Mouse (Mus musculus) limb, embryonic 15.5 days (tissue): ENCODE data around the gene Pde11a. TPM values are rescaled to one million over a fixed set of nuclear protein-coding genes. Genes with fewer than 3 reads are reported as not detected.

Experiments used
- ATAC-seq: fragments of 200-750 bp; cut with Nextera tagmentation; 2 replicates; pipeline ENCODE4 v1.8.0; 2017; ENCODE audit warnings: low read depth, moderate TSS enrichment; ENCODE audit not compliant: insufficient number of reproducible peaks, low FRiP score, low TSS enrichment
- H3K27ac ChIP-seq: fragments of 300-500 bp; sonication (generic); 2 replicates; pipeline ENCODE4 v1.5.1; 2015; ENCODE audit warnings: moderate library complexity, mild to moderate bottlenecking, inconsistent platforms
- H3K27me3 ChIP-seq: fragments of 300-500 bp; sonication (generic); 2 replicates; pipeline ENCODE4 v1.6.1; 2015; ENCODE audit warnings: inconsistent platforms
- H3K36me3 ChIP-seq: fragments of 300-500 bp; sonication (generic); 2 replicates; pipeline ENCODE4 v1.6.1; 2015; ENCODE audit warnings: inconsistent platforms
- H3K4me1 ChIP-seq: fragments of 300-500 bp; sonication (generic); 2 replicates; pipeline ENCODE4 v1.6.1; 2015; ENCODE audit warnings: inconsistent platforms
- H3K4me2 ChIP-seq: fragments of 300-500 bp; sonication (generic); 2 replicates; pipeline ENCODE4 v1.6.1; 2015; ENCODE audit warnings: mild to moderate bottlenecking, inconsistent platforms
- H3K4me3 ChIP-seq: fragments of 300-500 bp; sonication (generic); 2 replicates; pipeline ENCODE4 v1.5.1; 2015; ENCODE audit warnings: mild to moderate bottlenecking, inconsistent platforms
- H3K9ac ChIP-seq: fragments of 300-500 bp; sonication (generic); 2 replicates; pipeline ENCODE4 v1.6.1; 2015; ENCODE audit warnings: inconsistent platforms
- H3K9me3 ChIP-seq: fragments of 300-500 bp; sonication (generic); 2 replicates; pipeline ENCODE4 v1.6.1; 2016; ENCODE audit warnings: inconsistent platforms
- WGBS: fragments of 180-500 bp; shearing (Covaris S2); methylation state at CpG from one replicate; pipeline ENCODE4 v1.1.7; 2015; 5-methylcytosine and 5-hydroxymethylcytosine counted together
- polyA plus RNA-seq: library from polyadenylated mRNA; unstranded; fragments of >200 nt; fragmentation: Nextera tagmentation; extraction: Ambion mirVana; gene quantifications from 2 replicates; pipeline ENCODE4 v1.2.1, GENCODE M21; 2015

The Pde11a gene
- polyA plus RNA-seq, 1 experiment from 2014 or later = 0.50 TPM

DNA sequence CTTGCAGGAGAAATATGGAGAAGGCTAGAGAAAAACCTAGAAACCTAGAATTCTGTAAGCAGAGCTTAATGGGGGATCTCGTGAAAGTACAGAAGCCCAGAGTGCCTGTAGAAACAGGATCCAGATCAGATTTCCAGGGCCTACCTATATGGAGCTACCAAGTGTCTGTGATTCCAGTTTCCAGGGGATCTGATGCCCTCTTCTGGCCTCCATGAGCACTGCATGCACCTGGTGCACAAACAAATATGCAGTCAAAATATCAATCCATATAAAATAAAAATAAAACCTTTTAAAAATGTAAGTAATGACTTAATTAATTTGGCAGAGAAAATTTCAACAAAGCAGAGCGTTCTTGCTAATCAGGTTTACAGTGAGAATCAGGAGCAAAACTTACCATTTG is 23.5 kb upstream of the Pde11a start:
- H3K27me3 ChIP-seq = no peaks in the 10 kb centered on the region
- H3K9ac ChIP-seq = no peak overlapping the region
- no peak overlapping the region for H3K4me2 ChIP-seq
- no peak overlapping the region for H3K27ac ChIP-seq
- no peaks in the 10 kb centered on the region for H3K36me3 ChIP-seq
- no peaks in the 10 kb centered on the region for H3K4me1 ChIP-seq
- H3K4me3 ChIP-seq = no peak overlapping the region
- no peak for ATAC-seq
- no peaks in the 10 kb centered on the region for H3K9me3 ChIP-seq
- 33% methylated on average over 2 of the region's 2 CpGs for WGBS

- Histone ChIP-seq H3K4me1 (no peaks in the 10 kb centered on the region), H3K9me3 (no peaks in the 10 kb centered on the region), H3K36me3 (no peaks in the 10 kb centered on the region), H3K4me2 (no peak within 1 kb of the TSS), H3K9ac (no peak within 1 kb of the TSS), H3K27ac (no peak within 1 kb of the TSS), H3K27me3 (no peaks in the 10 kb centered on the region), H3K4me3 (no peak within 1 kb of the TSS)
- WGBS = 85% methylated on average over 11 of the region's 11 CpGs
- ATAC-seq = no peak
These were observed 21.7 kb upstream of the Pde11a start, which contains the start of gene Cyct for GRCm38 (mm10) chr2:76360226-76360625. TSS of gene Cyct (minus strand) at chr2:76360450.

DNA sequence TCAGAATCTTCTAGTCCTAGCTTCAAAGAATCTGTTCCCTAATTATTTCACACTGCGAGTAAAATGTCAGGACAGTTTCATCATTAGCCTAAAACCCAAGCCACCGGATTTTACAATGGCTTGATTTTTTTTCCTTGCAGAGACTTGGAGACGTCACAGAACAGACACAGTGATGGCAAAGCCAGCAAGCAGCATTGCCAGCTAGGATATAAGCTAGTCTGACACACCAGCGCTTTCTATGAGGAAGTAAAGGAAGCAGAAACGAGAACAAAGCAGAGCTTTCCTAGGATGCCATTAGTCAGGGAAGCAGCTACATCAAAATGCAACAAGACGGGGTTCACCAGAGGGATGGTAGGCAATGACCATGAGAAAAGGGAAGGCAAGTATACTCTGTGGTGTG is 9.3 kb upstream of the Pde11a start:
- no peaks in the 10 kb centered on the region for H3K36me3 ChIP-seq
- no peak overlapping the region for H3K4me3 ChIP-seq
- H3K9ac ChIP-seq = no peak overlapping the region
- H3K4me1 ChIP-seq = no peaks in the 10 kb centered on the region
- no peaks in the 10 kb centered on the region for H3K27me3 ChIP-seq
- H3K27ac ChIP-seq = no peak overlapping the region
- no peak overlapping the region for H3K4me2 ChIP-seq
- no peaks in the 10 kb centered on the region for H3K9me3 ChIP-seq
- 69% methylated on average over 6 of the region's 6 CpGs for WGBS
- no peak for ATAC-seq

- Histone ChIP-seq H3K36me3 (no peaks in the 10 kb centered on the region), H3K4me3 (no peak overlapping the region), H3K9ac (no peak overlapping the region), H3K27ac (no peak overlapping the region), H3K4me1 (peaks cover 8% of the 10 kb centered on the region; the same call in 1 of the 2 replicates), H3K9me3 (no peaks in the 10 kb centered on the region), H3K4me2 (no peak overlapping the region), H3K27me3 (peaks cover 17% of the 10 kb centered on the region)
- ATAC-seq = no peak
- WGBS = 83% methylated on average over 9 of the region's 9 CpGs
These were observed 3.6 kb upstream of the Pde11a start for GRCm38 (mm10) chr2:76342146-76342545.

GRCm38 (mm10) chr2:76334596-76334995 is 4.0 kb downstream of the Pde11a start:
- Histone ChIP-seq H3K4me1 (peaks cover 8% of the 10 kb centered on the region; the same call in 1 of the 2 replicates), H3K27me3 (peaks cover 16% of the 10 kb centered on the region), H3K4me2 (no peak overlapping the region), H3K9ac (no peak overlapping the region), H3K27ac (no peak overlapping the region), H3K9me3 (no peaks in the 10 kb centered on the region), H3K4me3 (no peak overlapping the region), H3K36me3 (no peaks in the 10 kb centered on the region)
- WGBS = 81% methylated on average over 5 of the region's 5 CpGs
- no peak for ATAC-seq

- Histone ChIP-seq H3K4me2 (no peak overlapping the region), H3K4me3 (no peak overlapping the region), H3K27me3 (no peaks in the 10 kb centered on the region), H3K36me3 (no peaks in the 10 kb centered on the region), H3K9ac (no peak overlapping the region), H3K9me3 (no peaks in the 10 kb centered on the region), H3K4me1 (no peaks in the 10 kb centered on the region), H3K27ac (no peak overlapping the region)
- 66% methylated on average over 11 of the region's 11 CpGs for WGBS
- ATAC-seq = no peak
These were observed 6.3 kb downstream of the Pde11a start for GRCm38 (mm10) chr2:76332161-76332805.

DNA sequence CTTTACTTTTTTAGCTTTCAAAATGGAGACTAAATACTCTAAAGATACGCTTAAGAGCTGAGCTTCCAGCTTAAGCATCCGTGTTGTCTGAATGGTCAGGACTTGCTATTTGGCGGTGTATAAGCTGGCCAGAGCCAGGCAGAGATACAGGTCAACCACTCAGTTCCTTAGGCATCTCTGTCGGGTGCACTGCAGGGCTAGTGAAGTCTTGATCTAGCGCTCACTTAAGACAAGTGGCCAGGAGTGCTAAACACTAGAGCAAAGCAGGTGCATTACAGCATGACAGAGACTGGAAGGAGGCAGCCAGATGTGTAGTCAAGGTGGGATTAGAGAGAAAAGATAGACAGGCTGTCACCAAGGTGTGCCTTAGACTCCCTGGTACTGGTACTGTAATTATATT is 8.5 kb downstream of the Pde11a start:
- no peaks in the 10 kb centered on the region for H3K4me1 ChIP-seq
- H3K27ac ChIP-seq = no peak overlapping the region
- no peaks in the 10 kb centered on the region for H3K36me3 ChIP-seq
- ATAC-seq = no peak
- no peaks in the 10 kb centered on the region for H3K9me3 ChIP-seq
- H3K27me3 ChIP-seq = no peaks in the 10 kb centered on the region
- no peak overlapping the region for H3K9ac ChIP-seq
- no peak overlapping the region for H3K4me2 ChIP-seq
- 92% methylated on average over 5 of the region's 5 CpGs for WGBS
- no peak overlapping the region for H3K4me3 ChIP-seq

GRCm38 (mm10) chr2:76326161-76326560 is 12.4 kb downstream of the Pde11a start:
- no peak for ATAC-seq
- WGBS = 76% methylated on average over 3 of the region's 3 CpGs
- H3K9me3 ChIP-seq = no peaks in the 10 kb centered on the region
- H3K4me1 ChIP-seq = no peaks in the 10 kb centered on the region
- H3K4me2 ChIP-seq = no peak overlapping the region
- no peak overlapping the region for H3K4me3 ChIP-seq
- no peak overlapping the region for H3K27ac ChIP-seq
- H3K9ac ChIP-seq = no peak overlapping the region
- H3K36me3 ChIP-seq = no peaks in the 10 kb centered on the region
- no peaks in the 10 kb centered on the region for H3K27me3 ChIP-seq

DNA sequence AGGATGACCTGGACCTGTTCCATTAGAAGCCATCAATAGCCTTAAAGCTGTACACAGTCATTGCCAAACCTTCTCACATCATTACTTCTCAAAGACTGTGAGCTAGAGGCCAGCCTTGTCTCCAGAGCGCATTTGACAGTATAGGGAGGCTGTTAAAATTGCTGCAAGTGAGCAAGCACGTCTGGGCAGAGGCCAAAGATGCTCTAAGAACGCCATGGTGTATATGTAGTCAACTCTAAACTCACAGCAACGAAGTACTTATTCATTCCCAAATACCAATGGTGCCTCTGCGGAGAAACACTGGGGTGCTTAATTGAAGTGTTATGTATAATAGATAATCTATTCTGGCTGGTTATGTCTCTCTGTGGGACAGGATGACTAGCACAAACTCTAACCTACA is 14.1 kb downstream of the Pde11a start:
- no peak for ATAC-seq
- H3K4me2 ChIP-seq = no peak overlapping the region

GRCm38 (mm10) chr2:76323185-76323875 is 15.2 kb downstream of the Pde11a start:
- 84% methylated on average over 21 of the region's 21 CpGs for WGBS
- H3K4me1 ChIP-seq = no peaks in the 10 kb centered on the region
- no peak for ATAC-seq

More for the DNA sequence above, 14.1 kb downstream of the Pde11a start:
- Histone ChIP-seq H3K36me3 (no peaks in the 10 kb centered on the region), H3K4me3 (no peak overlapping the region), H3K9ac (no peak overlapping the region), H3K4me1 (no peaks in the 10 kb centered on the region), H3K9me3 (no peaks in the 10 kb centered on the region), H3K27ac (no peak overlapping the region), H3K27me3 (no peaks in the 10 kb centered on the region)
- 72% methylated on average over 5 of the region's 5 CpGs for WGBS

DNA sequence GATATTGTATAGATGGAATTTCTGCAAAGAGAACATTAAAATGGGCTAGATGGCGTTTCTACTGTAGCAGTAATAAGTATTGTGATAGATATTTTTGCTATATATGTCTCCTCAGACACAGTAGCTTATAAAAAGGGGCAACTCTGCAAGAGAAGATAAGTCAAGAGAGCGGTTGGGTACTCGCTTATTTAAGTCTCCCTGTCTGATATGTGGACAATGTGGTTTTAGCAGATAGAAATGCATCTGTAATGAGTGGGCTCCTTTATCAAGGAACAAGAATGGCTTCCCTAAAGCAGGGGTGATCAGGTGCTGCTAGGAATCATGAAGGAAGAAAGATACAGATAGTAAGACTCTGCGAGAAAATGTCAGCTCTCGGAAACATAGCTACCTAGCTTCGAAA is 18.2 kb downstream of the Pde11a start:
- Histone ChIP-seq H3K27me3 (no peaks in the 10 kb centered on the region), H3K4me2 (no peak overlapping the region), H3K4me1 (no peaks in the 10 kb centered on the region), H3K36me3 (no peaks in the 10 kb centered on the region), H3K9me3 (no peaks in the 10 kb centered on the region), H3K9ac (no peak overlapping the region), H3K27ac (no peak overlapping the region), H3K4me3 (no peak overlapping the region)
- WGBS = 83% methylated on average over 6 of the region's 6 CpGs
- ATAC-seq = no peak

More at GRCm38 (mm10) chr2:76323185-76323875, 15.2 kb downstream of the Pde11a start:
- no peak overlapping the region for H3K4me2 ChIP-seq
- H3K36me3 ChIP-seq = no peaks in the 10 kb centered on the region
- H3K9me3 ChIP-seq = no peaks in the 10 kb centered on the region
- no peak overlapping the region for H3K27ac ChIP-seq
- no peak overlapping the region for H3K4me3 ChIP-seq
- no peak overlapping the region for H3K9ac ChIP-seq
- H3K27me3 ChIP-seq = no peaks in the 10 kb centered on the region

DNA sequence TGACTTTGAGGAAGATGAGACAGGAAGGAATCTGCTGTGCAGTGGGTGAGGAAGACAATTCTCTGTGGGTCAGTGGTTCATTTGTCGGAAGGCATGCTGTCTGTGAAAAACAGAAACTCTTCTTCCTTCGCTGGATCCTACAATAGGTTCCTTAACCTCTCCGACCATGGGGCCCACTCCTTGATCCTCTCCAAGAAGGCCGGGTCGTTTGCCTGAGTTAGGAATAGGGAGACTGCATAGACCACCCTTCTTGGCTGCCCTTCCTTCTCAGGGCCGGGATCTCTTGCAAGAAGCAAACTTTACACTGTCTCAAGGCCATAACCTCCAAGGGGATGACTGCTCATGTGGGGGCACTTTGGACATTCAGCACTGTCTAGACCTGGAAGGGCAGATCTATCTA is 19.3 kb downstream of the Pde11a start:
- Histone ChIP-seq H3K4me3 (no peak overlapping the region), H3K9me3 (no peaks in the 10 kb centered on the region), H3K4me1 (no peaks in the 10 kb centered on the region), H3K27ac (no peak overlapping the region), H3K9ac (no peak overlapping the region), H3K27me3 (no peaks in the 10 kb centered on the region), H3K36me3 (no peaks in the 10 kb centered on the region), H3K4me2 (no peak overlapping the region)
- WGBS = 87% methylated on average over 6 of the region's 6 CpGs
- ATAC-seq = no peak
